Mouse (Mus musculus) lung, postnatal 0 days (tissue): ENCODE results near the gene Esp1.

ENCODE experiments used
- CTCF ChIP-seq: IDR thresholded peaks from 2 replicates; pipeline ENCODE4 v1.5.1; 2016; ENCODE audit warnings: antibody characterized with exemption, mild to moderate bottlenecking
- EP300 ChIP-seq: IDR thresholded peaks from 2 replicates; pipeline ENCODE4 v1.6.1; 2016; ENCODE audit warnings: antibody characterized with exemption, mild to moderate bottlenecking, control low read depth

- TF ChIP-seq EP300 (no peak), CTCF (no peak)
These were observed at the start of gene Esp1 for GRCm38 (mm10) chr17:40726820-40727219.
